Mouse (Mus musculus): ENCODE data around the gene Twist2.
A peak's percentile ranks its signal among the peaks of the same experiment; 100 is the strongest.

Twist2 gene

DNA sequence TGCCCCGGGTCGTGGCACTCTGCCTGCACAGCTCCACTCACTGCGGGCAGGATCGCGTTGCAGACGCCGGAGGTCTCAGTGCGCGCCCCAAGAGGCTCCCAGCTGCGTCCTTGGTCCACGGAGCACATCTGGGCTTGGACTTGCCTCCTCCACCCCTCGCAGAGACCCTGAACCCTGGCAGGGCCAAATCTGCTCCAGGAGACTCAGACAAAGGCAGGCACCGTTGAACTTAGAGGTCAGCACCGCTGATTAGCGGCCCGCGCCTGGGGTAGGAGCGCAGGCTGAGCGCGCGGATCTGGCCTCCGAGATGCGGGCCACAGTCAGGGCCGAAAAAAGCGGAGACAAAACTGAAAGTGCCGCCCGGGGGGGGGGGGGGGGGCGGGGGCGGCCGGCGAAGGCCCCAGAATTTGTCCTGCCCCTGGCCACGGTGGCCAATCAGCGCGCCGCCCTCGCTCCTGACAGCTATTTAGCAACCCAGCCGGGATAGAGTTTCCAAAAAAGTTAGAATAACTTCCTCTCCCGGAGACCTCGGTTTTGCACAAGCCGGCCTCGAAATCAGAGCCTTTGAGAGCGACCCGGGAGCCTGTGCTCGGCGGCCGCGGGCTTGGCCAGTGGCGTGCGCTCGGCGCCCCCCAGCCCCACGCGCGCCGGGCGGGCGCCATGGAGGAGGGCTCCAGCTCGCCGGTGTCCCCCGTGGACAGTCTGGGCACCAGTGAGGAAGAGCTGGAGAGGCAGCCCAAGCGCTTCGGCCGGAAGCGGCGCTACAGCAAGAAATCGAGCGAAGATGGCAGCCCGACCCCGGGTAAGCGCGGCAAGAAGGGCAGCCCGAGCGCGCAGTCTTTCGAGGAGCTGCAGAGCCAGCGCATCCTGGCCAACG is at the start of gene Twist2:
Gene Twist2, plus strand, starts transcription at position 495 of the 877 bp plus-strand sequence.
- DNase-seq, result no peak

DNA sequence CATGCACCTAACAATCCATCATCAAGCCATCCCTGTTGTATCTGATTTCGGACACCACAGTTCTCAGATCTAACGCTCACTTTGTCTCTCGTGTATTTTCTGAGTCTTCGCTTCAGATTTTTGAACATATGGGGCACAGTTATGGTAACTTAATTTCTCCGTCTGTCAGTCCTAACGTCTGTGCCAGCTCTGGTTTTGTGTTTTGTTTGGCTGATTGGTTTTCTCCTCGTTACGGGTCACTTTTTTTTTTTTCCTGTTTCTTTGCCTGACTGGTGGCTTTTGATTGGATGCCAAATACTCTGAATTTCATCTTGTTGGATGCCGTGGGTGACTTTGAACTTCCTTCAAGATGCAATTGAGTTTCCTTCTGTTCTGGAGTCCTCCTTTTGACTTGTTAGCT is 48.3 kb upstream of the Twist2 start:
- DNase-seq, result no peak

DNA sequence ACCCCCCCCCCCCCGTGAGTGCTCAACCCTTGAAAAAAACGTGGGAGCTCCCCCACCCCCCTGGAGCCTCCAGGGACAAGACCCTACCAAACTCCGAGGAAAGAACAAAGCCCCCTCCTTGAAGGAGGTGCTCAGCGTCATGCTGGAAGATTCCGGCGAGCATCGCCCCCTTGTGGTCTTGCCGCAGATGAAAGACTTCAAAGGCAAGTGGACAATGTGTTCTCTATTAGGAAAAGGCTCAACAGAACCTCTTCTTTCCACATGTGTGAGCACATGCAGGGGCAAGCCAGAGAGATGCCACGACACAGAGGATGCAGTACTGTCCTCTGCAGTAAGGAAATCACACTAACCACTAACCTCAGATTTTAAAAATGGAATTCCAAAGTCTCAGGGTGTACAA is 46.2 kb upstream of the Twist2 start:
- DNase-seq, result peak; percentile 12

DNA sequence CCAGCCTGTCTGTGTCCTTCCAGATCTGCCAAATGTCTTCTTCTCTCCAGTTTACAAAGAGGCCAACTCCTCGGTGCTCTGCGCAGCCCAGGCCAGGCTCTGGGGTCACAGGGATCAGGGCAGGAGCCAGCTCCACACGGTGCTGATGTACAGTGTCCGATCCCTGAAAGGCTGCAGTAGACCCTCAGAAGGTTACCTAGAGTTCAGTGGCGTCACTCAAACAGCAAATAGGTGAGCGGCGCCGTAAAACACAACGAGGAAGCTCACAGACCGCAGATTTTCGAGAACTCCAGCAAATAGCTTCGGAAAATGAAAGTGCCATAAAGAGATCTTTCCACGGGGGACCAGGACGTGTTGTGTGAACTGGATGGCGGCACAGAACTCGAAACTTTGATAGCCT is 44.0 kb upstream of the Twist2 start:
- DNase-seq, result no peak

DNA sequence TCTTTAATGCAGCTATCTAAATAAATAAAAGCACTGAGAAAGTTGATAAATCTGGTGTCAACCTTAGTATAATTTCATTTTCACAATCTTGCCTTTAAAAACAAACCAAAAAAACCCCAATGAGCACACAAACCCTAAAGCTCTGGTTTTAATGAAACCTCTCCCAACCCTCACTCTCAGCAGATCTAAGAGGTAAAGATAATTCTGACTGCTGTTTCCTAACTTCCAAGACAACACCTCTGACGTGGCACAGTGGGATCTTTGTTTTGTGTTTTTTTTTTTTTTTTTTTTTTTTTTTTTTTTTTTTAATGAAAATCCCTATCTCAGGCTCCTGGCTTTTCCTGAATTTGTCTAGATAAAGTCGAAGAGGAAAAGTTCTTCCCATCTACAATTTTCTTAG is 43.1 kb upstream of the Twist2 start:
- no peak for DNase-seq

DNA sequence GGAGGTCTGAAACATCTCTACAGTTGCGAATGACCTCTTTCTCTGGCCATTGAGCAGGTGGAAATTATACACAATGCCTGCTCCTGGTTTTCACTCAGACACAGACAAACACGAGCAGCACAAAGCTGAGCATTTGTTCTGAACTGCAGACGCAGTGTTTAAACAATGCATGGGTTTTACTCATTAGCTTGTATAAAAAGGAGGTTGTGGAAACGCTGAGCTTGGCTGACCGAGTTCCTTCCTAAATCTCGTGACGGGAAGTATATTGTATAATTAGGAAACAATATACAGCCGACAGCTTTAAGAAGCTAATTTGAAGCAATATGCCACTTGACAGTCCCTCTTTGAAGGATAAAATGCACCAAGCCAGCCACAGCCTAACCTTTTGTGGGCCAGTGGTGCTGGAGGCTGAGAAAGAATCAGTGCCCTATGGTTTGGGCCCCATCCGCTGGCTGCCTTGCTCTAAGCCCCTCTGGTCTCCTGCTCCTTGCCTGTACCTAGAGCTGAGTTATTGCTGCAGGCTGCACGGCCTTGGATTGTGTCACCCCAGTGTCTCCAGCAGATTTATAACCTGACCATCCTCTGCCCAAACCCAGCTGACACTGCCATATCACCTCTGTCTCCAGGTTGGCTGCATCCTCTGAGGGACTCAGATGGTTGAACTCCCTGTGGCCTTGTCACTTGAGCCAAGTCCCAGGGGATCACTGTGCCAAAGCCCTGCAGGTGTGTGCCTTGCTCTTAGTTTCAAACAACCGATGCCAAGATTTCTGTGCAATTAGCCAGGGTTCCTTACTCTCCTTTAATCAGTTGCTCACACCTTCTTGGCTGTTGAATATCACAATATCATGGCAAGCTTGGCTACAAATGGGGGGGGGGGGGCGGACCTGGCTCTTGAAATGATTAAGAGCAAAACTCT is 42.4 kb upstream of the Twist2 start:
- DNase-seq, result no peak

DNA sequence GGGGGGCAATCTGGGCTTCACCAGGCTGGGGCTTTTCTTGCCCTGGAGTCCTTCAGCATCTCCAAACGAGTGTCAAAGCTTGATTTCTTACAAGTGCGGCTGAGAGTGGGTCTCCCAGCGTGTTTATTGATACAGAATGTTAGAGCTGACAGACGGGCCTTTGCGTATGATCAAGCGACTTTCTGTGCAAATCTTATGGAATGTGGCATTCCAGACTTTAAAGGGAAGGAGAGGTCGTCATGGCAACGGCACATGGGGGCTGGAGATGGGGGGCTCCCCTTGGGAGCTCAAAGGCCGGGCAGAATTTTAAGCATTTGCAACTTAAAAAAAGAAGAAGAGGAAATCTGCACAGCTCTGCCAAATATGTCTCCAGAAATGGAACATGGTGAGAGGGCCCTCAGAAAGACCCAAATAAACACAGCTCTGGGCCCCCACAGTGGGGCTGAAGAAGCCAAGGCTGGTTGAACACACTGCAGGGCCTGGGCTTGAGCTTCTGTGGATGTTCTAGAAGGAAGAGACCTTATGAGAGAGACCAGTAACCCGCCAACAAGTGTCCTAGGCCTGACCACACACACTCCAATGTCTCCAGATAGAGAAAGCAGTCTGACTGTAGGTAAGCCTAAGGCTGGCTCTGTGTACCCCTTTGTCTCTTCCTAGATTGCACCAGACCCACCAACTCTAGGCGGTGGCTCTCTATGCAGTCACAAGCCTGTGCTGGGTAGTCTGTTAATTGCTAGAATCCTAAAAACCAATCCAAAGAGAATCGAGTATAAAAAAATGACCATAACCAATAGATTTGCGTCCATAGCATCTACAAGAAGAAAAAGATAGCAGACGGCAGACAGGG is 40.9 kb upstream of the Twist2 start:
- no peak for DNase-seq

DNA sequence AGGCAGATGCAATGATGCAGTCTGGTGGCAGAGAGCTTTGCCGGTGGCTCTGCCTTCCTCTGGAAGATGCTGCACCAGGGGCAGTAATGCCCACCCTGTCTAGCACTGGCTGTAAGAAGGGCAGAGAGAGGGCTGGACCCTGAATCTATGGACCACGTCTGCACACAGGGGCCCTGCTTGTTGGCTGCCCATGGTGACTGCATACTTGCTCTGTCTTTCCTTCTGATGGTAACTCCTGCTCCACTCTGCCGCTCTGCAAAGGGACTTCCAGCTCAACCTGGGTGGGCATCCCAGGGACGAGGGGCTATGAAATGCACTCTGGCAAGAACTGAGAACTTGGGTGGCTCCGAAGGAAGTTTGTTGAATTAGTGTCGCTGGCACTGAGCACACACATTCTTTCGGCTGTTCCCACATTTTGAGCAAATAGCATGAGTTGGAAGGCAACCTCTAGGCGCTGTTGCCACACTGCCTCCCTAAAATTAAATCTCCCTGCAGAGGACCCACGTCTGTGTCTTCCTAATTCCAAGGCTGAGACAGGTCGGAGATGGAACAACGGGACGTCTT is 38.7 kb upstream of the Twist2 start:
- DNase-seq, result no peak

DNA sequence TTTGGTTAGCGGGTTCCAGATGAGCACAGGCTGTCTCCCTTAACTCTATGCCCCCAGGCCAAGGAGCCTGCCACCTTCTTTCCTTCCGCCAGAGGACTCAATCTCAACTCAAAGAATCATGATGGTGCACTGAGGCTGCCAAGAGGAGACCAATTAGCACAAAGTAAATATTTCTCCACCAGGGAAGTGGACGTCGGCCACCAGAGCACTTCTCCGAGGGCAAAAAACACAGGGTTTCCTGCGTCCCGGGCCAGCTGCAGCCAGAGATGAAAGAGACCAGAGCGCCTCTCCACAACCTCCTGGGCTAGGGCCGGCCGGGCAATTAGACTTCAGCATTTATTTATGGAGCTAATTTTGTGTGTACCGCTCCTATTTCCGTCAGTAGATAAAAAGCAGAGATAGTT is 31.0 kb upstream of the Twist2 start:
- no peak for DNase-seq

DNA sequence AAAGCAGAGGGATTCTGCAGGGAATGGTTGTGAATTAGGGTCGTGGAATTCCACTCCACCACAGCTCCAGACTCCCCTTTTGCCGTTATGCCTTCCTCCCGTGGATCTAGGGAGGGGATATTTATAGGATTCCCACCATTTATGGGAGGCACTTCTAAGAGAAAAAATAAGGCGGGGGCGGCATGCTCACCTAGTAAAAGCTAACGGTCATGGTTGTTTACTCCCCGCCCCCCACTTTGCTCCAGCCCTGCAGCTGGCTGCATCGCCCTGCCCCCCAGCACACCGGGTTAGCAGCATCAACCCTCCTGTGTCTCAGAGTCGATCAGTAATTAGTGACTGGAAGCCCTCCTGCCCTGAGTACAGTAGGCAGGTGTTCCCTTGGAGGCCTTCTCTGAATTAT is 30.6 kb upstream of the Twist2 start:
- DNase-seq, result no peak

DNA sequence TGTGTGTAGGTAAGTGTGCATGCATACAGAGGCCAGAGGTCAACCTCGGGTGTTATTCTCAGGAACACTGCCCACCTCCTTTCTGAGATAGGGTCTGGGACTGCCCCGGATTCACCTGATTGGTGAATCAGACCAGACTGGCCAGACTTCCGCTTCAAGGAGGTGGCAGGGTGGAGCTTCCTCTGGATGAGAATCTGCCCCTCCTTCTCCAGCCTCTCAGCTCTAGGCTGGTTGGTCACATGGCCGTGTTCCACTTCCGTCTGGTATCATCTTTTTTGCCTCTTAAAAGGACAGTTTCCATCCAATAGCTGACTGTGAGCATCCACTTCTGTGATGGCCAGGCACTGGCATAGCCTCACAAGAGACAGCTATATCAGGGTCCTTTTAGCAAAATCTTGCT is 24.3 kb upstream of the Twist2 start:
- DNase-seq, result no peak

DNA sequence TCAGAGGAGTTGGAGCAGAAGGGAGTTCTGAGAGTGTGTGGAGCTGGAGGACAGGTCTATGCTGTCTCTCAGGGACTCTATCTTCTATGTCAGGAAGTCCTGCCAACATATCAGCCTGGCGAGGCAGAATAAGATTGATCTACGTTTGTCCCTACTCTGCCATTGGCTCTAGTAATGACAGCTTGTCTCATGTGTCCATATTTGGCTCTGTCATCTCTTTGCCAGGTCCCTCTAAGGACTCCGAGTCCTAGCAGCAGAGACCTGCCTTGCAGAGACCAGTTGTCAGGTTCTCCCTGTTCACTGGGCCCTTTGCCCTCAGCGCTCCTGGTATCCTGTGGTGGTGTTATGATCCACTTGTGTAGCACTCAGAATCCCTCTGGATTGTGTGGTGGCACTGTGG is 21.4 kb upstream of the Twist2 start:
- DNase-seq, result peak; percentile 5

DNA sequence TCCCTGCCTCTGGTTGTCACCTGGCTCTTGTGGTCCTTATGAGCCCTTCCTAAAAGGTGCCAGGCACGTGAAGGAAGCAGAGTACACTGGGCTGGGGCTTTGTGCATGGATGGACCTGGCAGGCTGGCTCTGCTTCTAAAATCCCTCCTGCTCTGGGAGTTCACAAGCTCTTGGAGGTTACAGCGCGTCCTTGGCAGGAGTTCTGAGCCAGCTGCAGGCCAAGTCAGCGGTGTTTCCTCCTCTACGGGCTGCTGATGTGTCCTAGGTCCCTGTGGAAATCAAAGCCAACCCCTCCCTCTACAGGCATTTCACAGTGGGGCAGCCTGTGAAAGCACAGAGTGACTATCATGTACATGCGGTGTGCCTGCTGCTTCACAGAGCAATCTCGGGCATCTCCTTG is 20.1 kb upstream of the Twist2 start:
- no peak for DNase-seq

DNA sequence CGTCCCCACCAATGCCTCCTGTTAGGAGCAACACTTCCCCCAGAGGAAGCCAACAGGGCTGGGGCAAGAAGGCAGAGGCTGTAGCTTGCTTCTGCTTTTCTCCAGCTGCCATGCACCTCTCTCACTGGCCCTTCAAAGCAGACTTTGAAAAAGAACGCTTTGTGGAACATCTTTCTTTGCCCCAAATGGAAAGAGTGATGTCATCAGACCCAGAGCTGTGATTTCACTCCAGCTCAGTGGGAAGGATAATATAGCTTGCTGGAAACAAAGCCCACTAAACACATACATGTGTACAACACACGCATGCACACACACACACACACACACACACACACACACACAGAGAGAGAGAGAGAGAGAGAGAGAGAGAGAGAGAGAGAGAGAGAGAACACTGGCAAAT is 17.1 kb upstream of the Twist2 start:
- no peak for DNase-seq

DNA sequence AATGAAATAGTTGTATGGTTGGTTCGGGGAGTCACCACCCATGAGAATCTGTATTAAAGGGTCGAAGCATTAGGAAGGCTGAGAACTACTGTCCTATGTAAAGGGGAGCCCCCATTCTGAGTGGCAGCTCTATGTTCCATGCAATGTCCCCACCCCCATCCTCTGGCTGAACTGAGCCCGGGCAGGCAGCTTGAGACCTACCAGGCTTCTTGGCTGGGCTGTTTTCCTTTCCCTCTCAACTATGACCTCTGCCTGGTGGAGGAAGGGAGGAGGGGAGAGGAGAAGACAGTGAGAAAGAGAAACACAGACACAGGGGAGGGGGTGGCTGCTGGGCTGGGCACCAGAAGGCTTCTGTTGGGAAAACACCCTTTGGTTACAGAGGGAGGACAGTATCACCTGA is 1.9 kb upstream of the Twist2 start:
- DNase-seq, result no peak

DNA sequence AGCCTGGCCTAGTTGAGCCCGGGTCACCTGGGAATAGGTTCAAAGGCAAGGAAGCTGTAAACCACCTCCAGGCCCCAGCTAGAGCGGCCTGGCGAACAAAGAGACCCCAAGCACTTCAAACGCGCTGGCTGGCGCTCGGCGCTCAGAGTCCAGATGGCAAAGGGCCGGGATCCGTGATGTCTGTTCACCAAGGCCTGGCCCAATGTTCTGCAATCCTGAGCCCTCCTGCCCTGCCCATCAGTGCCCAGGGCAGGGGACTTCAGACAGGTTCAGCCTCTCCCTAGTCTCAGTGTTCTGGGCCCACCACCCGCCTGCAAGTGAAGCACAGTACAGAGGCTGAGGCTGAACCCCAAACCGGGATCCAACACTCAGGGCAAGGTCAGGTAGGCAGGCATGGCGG is 913 bp upstream of the Twist2 start:
- DNase-seq, result no peak

DNA sequence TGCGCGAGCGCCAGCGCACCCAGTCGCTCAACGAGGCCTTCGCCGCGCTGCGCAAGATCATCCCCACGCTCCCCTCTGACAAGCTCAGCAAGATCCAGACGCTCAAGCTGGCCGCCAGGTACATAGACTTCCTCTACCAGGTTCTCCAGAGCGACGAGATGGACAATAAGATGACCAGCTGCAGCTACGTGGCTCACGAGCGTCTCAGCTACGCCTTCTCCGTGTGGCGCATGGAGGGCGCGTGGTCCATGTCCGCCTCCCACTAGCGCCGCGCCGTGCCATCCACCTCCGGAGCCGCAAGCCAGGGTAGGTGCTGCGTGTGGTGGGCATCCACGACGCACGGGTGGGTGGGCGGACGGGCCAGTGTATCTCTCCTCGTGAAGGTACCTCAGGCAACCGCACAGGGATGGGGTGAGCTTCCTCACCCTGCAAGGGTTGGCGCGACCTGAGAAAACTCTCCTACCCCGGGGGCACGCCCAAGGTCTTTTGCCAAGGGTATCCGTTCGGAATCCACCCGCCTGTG is 644 bp downstream of the Twist2 start:
- DNase-seq, result no peak

DNA sequence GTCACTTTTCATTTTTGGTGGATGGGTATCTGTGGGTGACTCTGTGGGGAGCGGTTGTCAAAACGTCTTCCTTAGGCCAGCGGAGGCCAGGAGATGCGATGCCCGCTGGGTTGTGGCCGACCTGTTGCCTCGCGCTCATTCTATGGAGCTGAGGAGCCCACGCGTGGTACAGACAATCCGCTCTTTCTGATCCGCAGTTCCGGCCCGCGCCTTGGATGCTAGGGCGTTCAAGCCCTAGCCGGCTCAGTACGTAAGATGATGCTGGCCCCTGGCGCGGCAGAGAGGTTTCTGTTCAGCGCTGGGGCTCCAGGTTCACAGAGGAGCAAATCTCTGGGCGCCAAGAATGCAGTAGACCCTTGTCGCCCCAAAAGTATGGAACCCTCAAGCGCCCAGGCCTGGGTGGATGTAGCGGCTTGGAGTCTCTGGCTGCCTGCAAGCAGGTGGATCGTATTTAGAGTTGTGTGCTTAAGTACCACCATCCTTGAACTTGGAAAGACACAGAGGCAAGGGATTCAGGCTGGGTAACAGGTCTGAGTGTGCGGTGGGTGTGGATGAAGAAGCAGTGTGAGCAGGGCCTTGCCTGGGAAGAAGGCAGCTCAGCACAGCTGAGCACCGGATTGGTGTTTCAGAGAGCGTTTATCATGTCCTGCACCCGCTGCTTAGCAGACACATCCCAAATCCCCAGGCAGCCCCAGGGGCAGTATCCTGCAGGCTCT is 1.3 kb downstream of the Twist2 start:
- no peak for DNase-seq

DNA sequence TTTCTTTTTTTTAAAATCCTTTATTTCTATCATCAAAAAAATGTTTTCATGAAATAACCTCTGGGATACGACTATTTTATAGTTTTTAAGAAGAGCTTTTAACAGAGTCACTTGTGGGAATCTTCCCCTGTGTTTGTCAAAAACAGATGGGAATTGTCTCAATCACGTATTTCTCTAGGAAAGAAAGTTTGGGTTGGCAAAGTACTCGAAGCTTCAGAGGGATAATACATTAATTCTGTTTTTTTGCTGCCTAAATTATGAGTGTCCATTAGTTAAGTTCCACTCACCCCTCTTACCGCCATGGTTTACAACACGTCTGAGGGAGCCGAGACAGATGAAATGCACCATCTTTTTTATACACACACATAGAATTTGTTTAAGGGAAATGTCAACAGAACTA is 2.2 kb downstream of the Twist2 start:
- no peak for DNase-seq

DNA sequence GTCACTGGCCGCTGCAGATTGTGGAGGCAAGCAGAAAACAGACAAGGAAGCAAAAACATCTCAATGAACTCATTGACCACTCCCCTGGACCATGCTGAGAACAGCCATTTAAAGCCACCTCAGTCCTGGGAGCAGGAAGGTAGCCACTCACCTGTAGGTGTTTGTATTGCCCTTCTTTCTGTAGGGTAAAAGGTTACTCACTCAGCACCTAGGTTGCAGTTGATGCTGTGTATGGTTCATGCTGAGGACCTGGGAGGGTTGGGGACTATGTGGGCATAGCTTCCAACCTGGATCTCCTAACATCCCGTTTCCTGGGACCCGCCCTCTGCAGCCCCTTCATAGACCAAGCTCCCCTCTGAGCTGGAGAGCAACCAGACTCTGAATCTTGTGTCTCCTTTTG is 14.8 kb downstream of the Twist2 start:
- DNase-seq, result no peak

DNA sequence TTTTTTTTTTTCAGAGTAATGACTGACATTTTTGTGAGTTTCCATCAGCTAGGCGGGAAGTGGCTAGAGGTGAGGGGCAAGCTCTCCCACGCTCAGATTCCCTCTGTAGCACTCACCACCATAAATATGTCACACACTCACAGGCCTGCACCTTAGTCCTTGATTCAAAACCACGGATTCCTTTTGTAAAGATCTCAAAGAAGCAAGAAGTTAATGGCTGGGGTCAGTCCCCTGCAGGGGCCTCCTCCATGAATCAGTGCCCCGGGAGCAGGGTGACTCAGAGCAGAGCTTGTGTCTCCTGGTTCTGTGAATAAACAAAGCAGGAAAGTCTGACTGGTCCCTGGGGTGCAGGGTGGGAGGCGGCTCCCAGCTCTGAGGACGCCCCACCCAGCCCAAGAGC is 15.3 kb downstream of the Twist2 start:
- no peak for DNase-seq

DNA sequence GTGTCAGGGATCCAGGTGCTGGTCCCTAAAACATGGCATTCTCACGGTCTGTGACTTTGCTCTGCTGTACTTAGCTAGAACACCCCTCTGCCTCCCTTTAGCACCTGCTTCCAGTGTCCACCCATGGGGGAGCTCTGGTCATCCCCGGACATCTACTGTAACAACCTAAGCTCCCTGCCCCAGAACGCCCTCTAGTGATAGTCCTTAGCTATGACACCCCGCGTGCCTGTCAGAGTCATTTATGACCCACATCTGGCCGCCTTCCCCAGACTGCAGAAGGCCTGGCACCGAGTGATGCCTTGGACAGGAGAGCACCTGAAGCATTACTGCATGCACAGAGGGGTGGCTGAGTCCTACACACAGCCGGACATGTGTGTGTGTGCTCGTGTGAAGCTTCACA is 18.0 kb downstream of the Twist2 start:
- DNase-seq, result no peak
